Mouse (Mus musculus): ENCODE data around the gene Utp11. TPM values are rescaled to one million over a fixed set of nuclear protein-coding genes. Genes with fewer than 3 reads are reported as not detected.

Gene Utp11
- polyA plus RNA-seq, 1 experiment from 2014 or later: 37.9 TPM

GRCm38 (mm10) chr4:124700248-124700971 is 7.0 kb upstream of the Utp11 start, which contains the start of gene Fhl3:
TSS of gene Fhl3 (plus strand) at chr4:124700701.
- H3K27ac ChIP-seq (ENCODE audit: low read depth, low read length): peak within 1 kb of the TSS; percentile 36; the same call in 1 of the 2 replicates

GRCm38 (mm10) chr4:124699791-124700190 is 6.4 kb upstream of the Utp11 start:
- 20% methylated on average over 6 of the region's 6 CpGs for WGBS
- Histone ChIP-seq H3K9ac (ENCODE audit: low read depth, low read length) (0 out of 2 replicates have a peak overlapping the region, but pooled peaks have one; percentile 6), H3K27ac (ENCODE audit: low read depth, low read length) (no peak overlapping the region), H3K27me3 (replicated peaks; ENCODE audit: control insufficient read depth, insufficient read depth, low read length) (0 out of 2 replicates have a peak, but pooled peaks cover 5% of the 10 kb centered on the region), H3K4me3 (ENCODE audit: low read length) (no peak overlapping the region; the same call in 1 of the 2 replicates), H3K36me3 (ENCODE audit: control insufficient read depth, insufficient read depth, low read length) (no peaks in the 10 kb centered on the region), H3K4me2 (ENCODE audit: low read length) (peak overlapping the region; percentile 99), H3K9me3 (ENCODE audit: control insufficient read depth, low read length) (no peaks in the 10 kb centered on the region), H3K4me1 (ENCODE audit: control insufficient read depth, insufficient read depth, low read depth, low read length) (peaks cover 19% of the 10 kb centered on the region)
- no peak for ATAC-seq

More at GRCm38 (mm10) chr4:124700248-124700971, 7.0 kb upstream of the Utp11 start, which contains the start of gene Fhl3:
- Histone ChIP-seq H3K4me2 (ENCODE audit: low read length) (peak within 1 kb of the TSS; percentile 99), H3K9me3 (ENCODE audit: control insufficient read depth, low read length) (no peaks in the 10 kb centered on the region), H3K4me3 (ENCODE audit: low read length) (peak within 1 kb of the TSS; percentile 61), H3K9ac (ENCODE audit: low read depth, low read length) (peak within 1 kb of the TSS; percentile 70), H3K4me1 (ENCODE audit: control insufficient read depth, insufficient read depth, low read depth, low read length) (peaks cover 20% of the 10 kb centered on the region), H3K27me3 (replicated peaks; ENCODE audit: control insufficient read depth, insufficient read depth, low read length) (0 out of 2 replicates have a peak, but pooled peaks cover 5% of the 10 kb centered on the region), H3K36me3 (ENCODE audit: control insufficient read depth, insufficient read depth, low read length) (no peaks in the 10 kb centered on the region)
- 2% methylated on average over 20 of the region's 59 CpGs for WGBS
- peak; percentile 34; the same call in 1 of the 2 replicates for ATAC-seq

DNA sequence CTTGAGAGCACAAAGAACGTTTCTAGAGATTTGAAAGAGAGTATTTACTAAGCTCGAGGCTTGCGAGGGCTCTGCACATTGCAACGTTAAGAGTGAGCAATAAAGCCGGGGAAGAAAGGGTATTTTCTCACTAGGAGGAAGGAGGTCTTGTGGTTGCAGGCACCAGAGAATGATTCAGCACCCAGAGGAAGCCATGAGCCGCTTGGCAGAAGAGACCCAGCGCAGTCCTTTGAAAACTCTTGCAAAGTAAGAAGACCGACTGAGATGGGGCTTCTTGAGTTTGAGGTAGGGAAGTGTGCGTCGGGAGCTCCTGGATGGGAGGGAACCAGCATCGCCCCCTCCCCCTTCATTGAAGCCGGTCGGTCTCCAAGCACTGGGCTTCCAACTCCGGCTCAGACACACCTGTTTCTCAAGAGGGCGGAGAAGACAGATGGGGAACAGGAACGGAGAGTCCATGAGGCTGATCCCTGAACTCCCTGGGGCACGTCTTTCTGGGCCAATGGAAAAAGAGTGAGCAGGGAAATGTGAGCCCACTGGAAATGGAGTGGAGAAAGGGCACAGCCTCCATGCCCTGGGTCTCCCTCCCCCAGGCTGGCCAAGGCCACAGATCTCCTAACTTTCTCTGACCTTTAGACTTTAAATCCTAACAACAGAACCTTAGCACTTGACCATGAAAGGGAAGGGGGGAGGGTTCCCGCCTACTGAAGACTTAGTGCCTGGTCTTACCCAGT is 2.6 kb upstream of the Utp11 start:
- Histone ChIP-seq H3K36me3 (ENCODE audit: control insufficient read depth, insufficient read depth, low read length) (no peaks in the 10 kb centered on the region), H3K4me3 (ENCODE audit: low read length) (no peak overlapping the region), H3K9me3 (ENCODE audit: control insufficient read depth, low read length) (no peaks in the 10 kb centered on the region), H3K27ac (ENCODE audit: low read depth, low read length) (no peak overlapping the region), H3K4me1 (ENCODE audit: control insufficient read depth, insufficient read depth, low read depth, low read length) (peaks cover 15% of the 10 kb centered on the region), H3K4me2 (ENCODE audit: low read length) (no peak overlapping the region), H3K9ac (ENCODE audit: low read depth, low read length) (no peak overlapping the region), H3K27me3 (replicated peaks; ENCODE audit: control insufficient read depth, insufficient read depth, low read length) (0 out of 2 replicates have a peak, but pooled peaks cover 5% of the 10 kb centered on the region)
- 15% methylated on average over 18 of the region's 18 CpGs for WGBS
- no peak for ATAC-seq

GRCm38 (mm10) chr4:124694572-124694971 is 1.2 kb upstream of the Utp11 start:
- WGBS: 90% methylated on average over 2 of the region's 2 CpGs
- Histone ChIP-seq H3K4me3 (ENCODE audit: low read length) (no peak overlapping the region), H3K4me2 (ENCODE audit: low read length) (no peak overlapping the region), H3K27me3 (replicated peaks; ENCODE audit: control insufficient read depth, insufficient read depth, low read length) (0 out of 2 replicates have a peak, but pooled peaks cover 3% of the 10 kb centered on the region), H3K9ac (ENCODE audit: low read depth, low read length) (no peak overlapping the region), H3K27ac (ENCODE audit: low read depth, low read length) (no peak overlapping the region), H3K36me3 (ENCODE audit: control insufficient read depth, insufficient read depth, low read length) (no peaks in the 10 kb centered on the region), H3K9me3 (ENCODE audit: control insufficient read depth, low read length) (no peaks in the 10 kb centered on the region), H3K4me1 (ENCODE audit: control insufficient read depth, insufficient read depth, low read depth, low read length) (peaks cover 10% of the 10 kb centered on the region)
- ATAC-seq: no peak

DNA sequence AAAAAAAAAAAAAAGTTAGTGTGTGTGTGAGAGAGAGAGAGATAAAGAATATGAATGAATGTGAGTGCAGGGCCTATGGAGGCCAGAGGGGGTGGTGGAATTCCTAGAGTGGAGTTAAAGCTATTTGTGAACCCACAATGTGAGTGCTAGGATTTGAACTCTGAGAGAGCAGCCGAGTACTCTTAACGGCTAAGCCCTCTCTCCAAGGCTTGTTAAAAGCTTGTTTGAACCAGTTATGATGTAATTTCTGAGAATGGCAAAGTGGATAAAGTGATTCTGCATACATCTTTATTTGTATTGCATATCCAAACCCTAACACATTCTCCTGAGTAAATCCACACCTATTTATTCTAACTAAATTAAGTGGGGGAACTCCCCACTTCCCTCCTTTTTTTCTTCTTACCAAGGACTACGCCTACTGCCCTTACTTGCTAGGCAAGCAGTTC is 961 bp downstream of the Utp11 start:
- ATAC-seq: no peak
- Histone ChIP-seq H3K27ac (ENCODE audit: low read depth, low read length) (no peak overlapping the region), H3K36me3 (ENCODE audit: control insufficient read depth, insufficient read depth, low read length) (no peaks in the 10 kb centered on the region), H3K9ac (ENCODE audit: low read depth, low read length) (peak overlapping the region; percentile 75), H3K4me2 (ENCODE audit: low read length) (peak overlapping the region; percentile 91), H3K27me3 (replicated peaks; ENCODE audit: control insufficient read depth, insufficient read depth, low read length) (no peaks in the 10 kb centered on the region), H3K4me1 (ENCODE audit: control insufficient read depth, insufficient read depth, low read depth, low read length) (peaks cover 10% of the 10 kb centered on the region), H3K4me3 (ENCODE audit: low read length) (peak overlapping the region; percentile 80), H3K9me3 (ENCODE audit: control insufficient read depth, low read length) (no peaks in the 10 kb centered on the region)
- 81% methylated on average over 3 of the region's 3 CpGs for WGBS

DNA sequence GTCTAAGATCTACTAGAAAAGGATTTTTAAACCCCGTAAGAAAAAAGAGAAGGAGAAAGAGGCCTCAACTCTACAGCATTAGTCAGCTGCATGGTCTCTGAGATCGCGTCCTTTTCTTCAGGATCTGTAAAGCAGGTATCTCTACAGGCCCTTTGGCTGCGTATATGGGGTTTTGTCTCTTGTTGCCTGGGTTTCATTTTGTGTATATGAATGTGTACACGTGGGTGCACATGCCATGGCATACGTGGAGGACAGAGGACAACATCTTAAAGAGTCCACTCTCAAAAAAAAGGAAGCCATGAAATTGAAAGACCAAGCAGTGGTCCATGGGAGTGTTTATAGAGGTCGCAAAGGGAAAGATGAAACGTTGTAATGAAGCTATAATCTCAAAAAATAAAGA is 1.9 kb downstream of the Utp11 start:
- H3K4me1 ChIP-seq (ENCODE audit: control insufficient read depth, insufficient read depth, low read depth, low read length): peaks cover 10% of the 10 kb centered on the region
- H3K27me3 ChIP-seq (replicated peaks; ENCODE audit: control insufficient read depth, insufficient read depth, low read length): no peaks in the 10 kb centered on the region
- H3K9ac ChIP-seq (ENCODE audit: low read depth, low read length): no peak overlapping the region
- no peak for ATAC-seq
- no peaks in the 10 kb centered on the region for H3K9me3 ChIP-seq (ENCODE audit: control insufficient read depth, low read length)
- H3K4me2 ChIP-seq (ENCODE audit: low read length): no peak overlapping the region
- H3K36me3 ChIP-seq (ENCODE audit: control insufficient read depth, insufficient read depth, low read length): no peaks in the 10 kb centered on the region
- no peak overlapping the region for H3K4me3 ChIP-seq (ENCODE audit: low read length)
- WGBS: 87% methylated on average over 8 of the region's 8 CpGs
- H3K27ac ChIP-seq (ENCODE audit: low read depth, low read length): no peak overlapping the region

GRCm38 (mm10) chr4:124685897-124686402 is 7.5 kb downstream of the Utp11 start:
- no peak for ATAC-seq
- Histone ChIP-seq H3K4me1 (ENCODE audit: control insufficient read depth, insufficient read depth, low read depth, low read length) (0 out of 2 replicates have a peak, but pooled peaks cover 3% of the 10 kb centered on the region), H3K27ac (ENCODE audit: low read depth, low read length) (no peak overlapping the region), H3K9ac (ENCODE audit: low read depth, low read length) (no peak overlapping the region), H3K4me3 (ENCODE audit: low read length) (no peak overlapping the region), H3K36me3 (ENCODE audit: control insufficient read depth, insufficient read depth, low read length) (peaks cover 22% of the 10 kb centered on the region), H3K4me2 (ENCODE audit: low read length) (no peak overlapping the region), H3K27me3 (replicated peaks; ENCODE audit: control insufficient read depth, insufficient read depth, low read length) (no peaks in the 10 kb centered on the region), H3K9me3 (ENCODE audit: control insufficient read depth, low read length) (no peaks in the 10 kb centered on the region)
- 85% methylated on average over 8 of the region's 8 CpGs for WGBS

DNA sequence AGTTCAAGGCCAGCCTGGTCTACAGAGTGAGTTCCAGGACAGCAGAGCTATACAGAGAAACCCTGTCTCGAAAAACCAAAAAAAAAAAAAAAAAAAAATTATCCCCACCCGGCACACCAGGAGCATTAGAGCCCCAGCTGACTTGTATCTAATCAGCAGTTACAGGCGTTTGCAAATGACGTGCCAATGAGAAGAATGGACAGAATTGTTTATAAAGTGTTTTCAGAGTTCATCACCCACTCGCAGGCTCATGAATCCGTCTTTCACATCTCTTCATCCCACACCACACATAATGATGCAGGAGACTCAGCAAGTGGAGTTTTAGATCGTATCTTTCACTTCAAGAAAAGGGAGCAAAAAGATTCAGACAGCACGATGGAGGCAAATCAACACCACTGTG is 7.9 kb downstream of the Utp11 start:
- Histone ChIP-seq H3K4me3 (ENCODE audit: low read length) (no peak overlapping the region), H3K4me2 (ENCODE audit: low read length) (no peak overlapping the region), H3K27ac (ENCODE audit: low read depth, low read length) (no peak overlapping the region), H3K9me3 (ENCODE audit: control insufficient read depth, low read length) (no peaks in the 10 kb centered on the region), H3K9ac (ENCODE audit: low read depth, low read length) (no peak overlapping the region), H3K27me3 (replicated peaks; ENCODE audit: control insufficient read depth, insufficient read depth, low read length) (no peaks in the 10 kb centered on the region), H3K36me3 (ENCODE audit: control insufficient read depth, insufficient read depth, low read length) (peaks cover 27% of the 10 kb centered on the region), H3K4me1 (ENCODE audit: control insufficient read depth, insufficient read depth, low read depth, low read length) (no peaks in the 10 kb centered on the region)
- ATAC-seq: no peak
- WGBS: 88% methylated on average over 8 of the region's 8 CpGs

DNA sequence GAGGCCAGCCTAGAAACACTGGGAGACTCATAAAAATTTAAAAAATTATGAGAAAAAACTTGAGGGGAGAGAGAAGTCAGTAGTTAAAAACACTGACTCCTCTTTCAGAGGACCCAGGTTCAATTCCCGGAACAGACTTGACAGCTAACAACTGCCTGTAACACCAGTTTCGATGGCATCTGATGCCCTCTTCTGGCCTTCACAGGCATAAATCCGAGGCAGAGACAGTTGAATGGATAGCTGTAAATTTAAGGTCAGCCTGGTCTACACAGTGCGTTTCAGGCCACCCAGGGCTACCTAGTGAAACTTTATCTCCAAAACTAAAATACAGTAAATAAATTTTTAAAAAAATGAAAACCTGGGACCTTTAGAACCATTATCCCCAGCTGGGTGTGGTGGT is 8.4 kb downstream of the Utp11 start:
- Histone ChIP-seq H3K36me3 (ENCODE audit: control insufficient read depth, insufficient read depth, low read length) (peaks cover 28% of the 10 kb centered on the region), H3K27me3 (replicated peaks; ENCODE audit: control insufficient read depth, insufficient read depth, low read length) (no peaks in the 10 kb centered on the region), H3K4me3 (ENCODE audit: low read length) (no peak overlapping the region), H3K27ac (ENCODE audit: low read depth, low read length) (no peak overlapping the region), H3K9ac (ENCODE audit: low read depth, low read length) (no peak overlapping the region), H3K4me1 (ENCODE audit: control insufficient read depth, insufficient read depth, low read depth, low read length) (no peaks in the 10 kb centered on the region), H3K4me2 (ENCODE audit: low read length) (no peak overlapping the region), H3K9me3 (ENCODE audit: control insufficient read depth, low read length) (no peaks in the 10 kb centered on the region)
- no peak for ATAC-seq
- WGBS: 84% methylated on average over 4 of the region's 4 CpGs
